Mouse (Mus musculus) embryo, embryonic 11.5 days (tissue): ENCODE data around the gene Creb3.
"Not testable (repeated sequence)": the region's sequence is repeated elsewhere in the genome, so short reads cannot be mapped to it uniquely, and the experiment has no call there.

ENCODE experiments used
- DNase-seq: peaks from one replicate; pipeline ENCODE4 v3.0.0-alpha.2; 2012; ENCODE audit warnings: low read depth, low spot score

Gene Creb3

GRCm38 (mm10) chr4:43583421-43583820, 21.3 kb downstream of the Creb3 start:
- no peak for DNase-seq

GRCm38 (mm10) chr4:43584444-43585416, 22.6 kb downstream of the Creb3 start, which contains the start of gene Msmp:
Gene Msmp, minus strand, starts transcription at chr4:43584494.
- no peak for DNase-seq

GRCm38 (mm10) chr4:43585682-43586081, 23.6 kb downstream of the Creb3 start:
- DNase-seq, result no peak

- DNase-seq, result no peak
These were observed 24.3 kb downstream of the Creb3 start for GRCm38 (mm10) chr4:43586411-43586810.

- DNase-seq, result no peak
These were observed 25.5 kb downstream of the Creb3 start for GRCm38 (mm10) chr4:43587681-43588080.

GRCm38 (mm10) chr4:43591543-43591942, 29.4 kb downstream of the Creb3 start:
- no peak for DNase-seq

GRCm38 (mm10) chr4:43591961-43592360, 29.8 kb downstream of the Creb3 start:
- DNase-seq, result no peak

- no peak for DNase-seq
These were observed 31.3 kb downstream of the Creb3 start for GRCm38 (mm10) chr4:43593453-43593852.

GRCm38 (mm10) chr4:43596597-43596996, 34.5 kb downstream of the Creb3 start:
- DNase-seq, result not testable (repeated sequence)

GRCm38 (mm10) chr4:43598200-43598599, 36.1 kb downstream of the Creb3 start:
- DNase-seq, result no peak

GRCm38 (mm10) chr4:43598650-43599380, 36.7 kb downstream of the Creb3 start:
- no peak for DNase-seq

GRCm38 (mm10) chr4:43600195-43600934, 38.2 kb downstream of the Creb3 start:
- no peak for DNase-seq

- DNase-seq, result no peak
These were observed 42.0 kb downstream of the Creb3 start for GRCm38 (mm10) chr4:43604099-43604498.

- DNase-seq, result no peak
These were observed 42.9 kb downstream of the Creb3 start for GRCm38 (mm10) chr4:43604751-43605685.

- no peak for DNase-seq
These were observed 50.4 kb downstream of the Creb3 start for GRCm38 (mm10) chr4:43612534-43612933.

GRCm38 (mm10) chr4:43613060-43613730, 51.1 kb downstream of the Creb3 start:
- DNase-seq, result no peak
